ENCODE assay signal across 28 mouse cellular contexts in the genomic region with DNA sequence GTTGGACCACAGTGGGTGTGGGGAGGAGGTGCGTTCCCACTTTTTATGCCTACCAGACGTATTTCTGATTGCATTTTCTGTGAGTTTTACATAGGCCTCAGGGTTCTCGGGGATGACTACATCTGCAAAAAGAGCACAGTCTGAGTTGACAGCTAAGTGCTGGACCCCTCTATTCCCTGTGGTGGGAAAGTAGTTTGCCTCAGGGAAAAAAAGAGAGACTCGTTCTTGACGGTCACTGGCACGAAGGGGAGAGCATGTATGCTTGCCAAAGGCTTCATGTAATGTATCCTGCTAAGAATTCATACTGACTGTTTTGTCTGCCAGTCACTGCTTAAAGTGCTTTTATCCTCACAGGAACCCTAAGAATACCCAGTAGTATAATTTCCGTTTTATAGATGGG. TPM values are rescaled to one million over a fixed set of nuclear protein-coding genes. Genes with fewer than 3 reads are reported as not detected.
DNase-seq lines count a peak whose midpoint lies in the region; ATAC-seq lines count a peak whose summit lies in the region.
"Had no signal": no experiment of that assay in that cellular context is flagged by ENCODE, and none has a peak within 500 bp of the region (broad histone marks: within the 10 kb centered on the region; RNA-seq: fewer than 3 reads in every experiment).

No protein-coding gene starts in this region.

- no peak overlapping the region for H3K4me2 ChIP-seq in limb, embryonic 15.5 days
- H3K4me2 ChIP-seq: embryonic facial prominence, embryonic 12.5 days; forebrain, embryonic 13.5 days; forebrain, embryonic 15.5 days had no signal

- DNase-seq in frontal cortex, postnatal 14 days (ENCODE audit: low spot score in 2 of 2): no peak
- peak; percentile 74 for DNase-seq in heart, adult 11 months
- no peak for DNase-seq in heart, adult 9 months (ENCODE audit: low spot score in 2 of 2)
- no peak for DNase-seq in limb, embryonic 10.5 days (ENCODE audit: low spot score)
- peak; percentile 44 for DNase-seq in retina, postnatal 1 day
- no peak for DNase-seq in retina, embryonic 14.5 days (ENCODE audit: low spot score)
- DNase-seq: adrenal gland, adult 8-10 months; adrenal gland, postnatal 14 days; adrenal gland, postnatal 36 days; cerebellum, adult 11 months; cerebellum, adult 18-20 months; cerebellum, adult 8-10 months; cerebellum, adult 9-11 months; cerebellum, postnatal 14 days; cerebellum, postnatal 36 days; embryo, embryonic 11 days had no signal

- H3K36me3 ChIP-seq in limb, embryonic 15.5 days: peaks cover 35% of the 10 kb centered on the region
- H3K36me3 ChIP-seq in limb, embryonic 10.5 days: peaks cover 13% of the 10 kb centered on the region
- H3K36me3 ChIP-seq: forebrain, embryonic 15.5 days had no signal

- H3K27me3 ChIP-seq in limb, embryonic 15.5 days: no peaks in the 10 kb centered on the region
- no peaks in the 10 kb centered on the region for H3K27me3 ChIP-seq in limb, embryonic 10.5 days (ENCODE audit: low read depth, poor library complexity, severe bottlenecking)
- H3K27me3 ChIP-seq: CH12.LX; embryonic facial prominence, embryonic 12.5 days; forebrain, embryonic 13.5 days; forebrain, embryonic 15.5 days; Patski had no signal

- ATAC-seq in frontal cortex, adult (ENCODE audit: low TSS enrichment): 0 out of 2 replicates have a peak, but pooled peaks have one; percentile 12
- ATAC-seq in limb, embryonic 15.5 days (ENCODE audit: insufficient number of reproducible peaks, low FRiP score, low TSS enrichment, low read depth): no peak
- ATAC-seq: activated CD4-positive, CD25-positive, alpha-beta regulatory T cell, adult 4 months; CD4-positive, CD25-positive, alpha-beta regulatory T cell, adult 4 months; forebrain, embryonic 13.5 days; forebrain, embryonic 15.5 days; Patski had no signal

- H3K9ac ChIP-seq in limb, embryonic 15.5 days: no peak overlapping the region
- H3K9ac ChIP-seq: embryonic facial prominence, embryonic 12.5 days; forebrain, embryonic 13.5 days; forebrain, embryonic 15.5 days had no signal

- H3K4me1 ChIP-seq in limb, embryonic 15.5 days: peaks cover 10% of the 10 kb centered on the region; the same call in 1 of the 2 replicates
- H3K4me1 ChIP-seq in limb, embryonic 10.5 days: no peaks in the 10 kb centered on the region
- H3K4me1 ChIP-seq: embryonic facial prominence, embryonic 10.5 days; embryonic facial prominence, embryonic 12.5 days; forebrain, embryonic 13.5 days; forebrain, embryonic 15.5 days had no signal

- WGBS in limb, embryonic 15.5 days: 48% methylated on average over 7 of the region's 7 CpGs
- 95% methylated on average over 7 of the region's 7 CpGs for WGBS in limb, embryonic 10.5 days

- no peak overlapping the region for H3K4me3 ChIP-seq in limb, embryonic 15.5 days
- H3K4me3 ChIP-seq in limb, embryonic 10.5 days: no peak overlapping the region
- H3K4me3 ChIP-seq: embryonic facial prominence, embryonic 10.5 days; embryonic facial prominence, embryonic 12.5 days; forebrain, embryonic 13.5 days; forebrain, embryonic 15.5 days had no signal

- peak overlapping the region; percentile 9; the same call in 1 of the 2 replicates for H3K27ac ChIP-seq in limb, embryonic 15.5 days
- no peak overlapping the region for H3K27ac ChIP-seq in limb, embryonic 10.5 days
- H3K27ac ChIP-seq: embryonic facial prominence, embryonic 10.5 days; embryonic facial prominence, embryonic 12.5 days; forebrain, embryonic 13.5 days; forebrain, embryonic 15.5 days had no signal

- H3K9me3 ChIP-seq in limb, embryonic 15.5 days: no peaks in the 10 kb centered on the region
- no peaks in the 10 kb centered on the region for H3K9me3 ChIP-seq in limb, embryonic 10.5 days (replicated peaks)
- H3K9me3 ChIP-seq: embryonic facial prominence, embryonic 10.5 days; embryonic facial prominence, embryonic 12.5 days; forebrain, embryonic 13.5 days; forebrain, embryonic 15.5 days; G1E had no signal

RNA-seq across cellular contexts. Expression of a gene that starts 23.8 kb away (rescaled TPM):
- 0.15 and 0.31 TPM in 2 replicates for polyA plus RNA-seq in limb, embryonic 15.5 days (2015; fragmentation: Nextera tagmentation; extraction: Ambion mirVana)
- polyA plus RNA-seq in limb, embryonic 10.5 days (2016; fragmentation: Nextera tagmentation; extraction: Ambion mirVana): 0.05 TPM in 2 replicates
- polyA plus RNA-seq: activated CD4-positive, CD25-positive, alpha-beta regulatory T cell, adult 4 months; brain, embryonic 14.5 days; G1E; Patski had no signal

Comparison
In these comparisons a context has a peak if more than half of its experiments do, and no peak if none do; other contexts are left out.
1. DNase-seq: peak in heart, adult 11 months (single experiment) and retina, postnatal 1 day (single experiment); none in frontal cortex, postnatal 14 days (0 of 2), heart, adult 9 months (0 of 2), limb, embryonic 10.5 days (single experiment) and retina, embryonic 14.5 days (single experiment).